Mouse (Mus musculus): ENCODE results near the gene Nxn.

DNA sequence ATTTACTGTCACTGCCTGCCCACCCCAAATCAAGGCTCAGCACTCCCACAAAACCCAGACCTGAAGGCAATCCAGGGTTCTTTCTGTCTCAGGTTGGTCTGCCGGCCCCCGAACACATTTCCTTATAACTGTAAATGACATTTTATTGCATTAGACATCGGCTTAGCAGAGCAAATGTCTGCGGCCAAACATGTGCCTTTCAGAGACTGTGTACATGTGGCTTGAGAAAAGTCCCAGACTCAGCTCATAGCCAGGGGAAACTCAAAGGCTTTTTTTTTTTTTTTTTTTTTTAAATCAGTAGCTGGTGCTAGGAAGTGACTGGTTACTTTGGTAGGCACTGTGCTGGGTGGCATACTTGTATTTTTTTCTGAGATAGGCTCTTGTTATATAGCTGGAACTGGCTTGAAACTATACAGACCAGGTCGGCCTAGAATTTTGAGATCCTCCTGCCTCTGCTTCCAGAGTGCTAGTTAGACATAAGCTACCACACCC, 182.8 kb downstream of the Nxn start:
- TF ChIP-seq CTCF (IDR thresholded peaks at IDR 0.05; ENCODE audit: low read depth, low read length) (no peak), POLR2A (IDR thresholded peaks at IDR 0.05; ENCODE audit: borderline replicate concordance, low read depth, low read length) (no peak)
